Mouse (Mus musculus): Measurements from ENCODE around the gene Spocd1. TPM values are rescaled to one million over a fixed set of nuclear protein-coding genes. Genes with fewer than 3 reads are reported as not detected.
A peak's percentile ranks its signal among the peaks of the same experiment; 100 is the strongest.

The Spocd1 gene
- total RNA-seq, 2 experiments from 2014 or later = 0.08 TPM; not detected in 1

- intact Hi-C loops (cut with DNase I) = no loop called here
These were observed 12.9 kb upstream of the Spocd1 start for GRCm38 (mm10) chr4:129916159-129916558.

DNA sequence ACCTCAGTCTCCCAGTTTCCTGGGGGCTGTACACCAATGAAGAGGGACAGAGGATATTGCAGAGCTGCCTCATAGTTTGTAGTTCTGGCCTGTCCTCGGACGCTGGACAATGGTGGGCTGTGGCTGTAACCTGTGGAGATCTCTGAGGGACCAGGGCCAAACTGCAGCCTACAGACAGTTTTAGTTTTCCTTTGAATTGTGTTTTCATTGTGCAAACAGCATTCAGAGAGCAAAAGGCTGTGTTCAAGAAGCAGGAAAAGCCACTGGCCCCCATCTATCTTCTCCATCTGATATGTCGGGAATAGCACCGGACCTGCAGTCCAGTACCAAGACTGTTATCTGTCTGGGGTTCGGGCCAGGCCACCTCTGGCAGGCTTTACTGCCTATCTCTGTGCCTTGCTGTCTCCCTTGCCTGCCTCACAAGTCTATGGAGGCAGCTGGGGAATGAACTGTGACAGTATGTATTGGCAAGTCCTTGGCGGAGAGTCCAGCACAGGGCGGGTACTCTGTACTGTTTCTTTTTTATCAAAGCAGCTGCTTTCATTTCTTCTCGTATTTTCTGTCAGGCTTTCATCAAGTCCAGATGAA, 11.9 kb upstream of the Spocd1 start:
- no peak for DNase-seq (ENCODE audit: low spot score)
- intact Hi-C loops (cut with DNase I) = no loop called here

More at GRCm38 (mm10) chr4:129916159-129916558, 12.9 kb upstream of the Spocd1 start:
- DNase-seq (ENCODE audit: low spot score) = no peak

DNA sequence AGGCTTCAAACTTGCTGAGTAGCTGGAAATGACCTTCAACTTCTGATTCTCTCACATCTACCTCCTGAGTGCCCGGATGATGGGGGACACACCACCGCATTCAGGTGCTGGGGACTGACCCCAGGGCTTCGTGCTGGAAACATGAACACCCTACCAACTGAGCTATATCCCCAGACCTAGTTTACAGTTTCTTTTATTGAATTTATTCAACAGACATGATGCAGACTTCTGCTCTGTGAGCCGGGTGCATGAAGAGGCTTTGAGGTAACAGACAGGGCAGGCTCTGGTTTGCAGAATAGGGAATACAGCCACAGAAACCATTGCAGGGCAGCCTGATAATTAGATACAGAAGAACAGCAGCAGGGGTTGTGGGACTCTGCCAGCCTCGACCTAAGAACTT, 10.6 kb upstream of the Spocd1 start:
- intact Hi-C loops (cut with DNase I) = no loop called here
- DNase-seq (ENCODE audit: low spot score) = no peak

- intact Hi-C loops (cut with DNase I) = no loop called here
- DNase-seq (ENCODE audit: low spot score) = no peak
These were observed 10.1 kb upstream of the Spocd1 start for GRCm38 (mm10) chr4:129918901-129919300.

DNA sequence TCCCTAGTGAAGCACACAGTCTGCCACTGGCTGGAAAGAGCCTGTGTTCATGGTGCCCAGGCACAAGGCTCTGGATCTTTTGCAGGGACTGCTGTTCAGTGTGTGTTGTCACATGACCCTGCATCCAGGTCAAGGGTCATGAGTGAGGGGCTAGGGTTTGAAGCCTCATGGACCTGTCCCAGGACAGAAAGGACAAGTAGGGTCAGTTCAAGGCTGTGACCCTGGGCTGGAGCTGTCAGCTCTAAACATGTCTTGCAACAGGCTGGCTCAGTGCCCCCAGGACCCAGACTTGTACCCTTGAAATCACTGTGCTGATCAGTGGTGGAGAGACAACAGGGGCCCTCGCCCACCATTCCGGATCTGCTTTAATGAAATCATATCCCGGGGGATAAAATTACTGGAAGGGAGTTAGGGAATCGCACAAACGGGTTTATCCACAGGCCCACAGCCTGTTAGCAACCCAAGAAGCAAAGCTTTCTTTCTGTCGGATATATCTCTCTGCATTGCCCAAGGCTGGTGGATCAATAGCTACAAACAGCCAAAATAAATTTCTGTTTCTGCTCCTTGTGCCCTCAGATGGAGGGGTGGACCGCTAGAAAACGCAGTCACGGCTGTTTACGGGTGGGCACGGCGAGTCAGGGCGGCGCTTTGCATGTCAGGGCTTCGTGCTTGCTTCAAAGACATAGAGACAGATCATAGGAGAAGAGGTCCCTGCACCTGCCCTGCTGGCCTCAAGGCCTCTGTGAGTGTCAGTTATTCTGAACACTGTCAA, 8.3 kb upstream of the Spocd1 start:
- intact Hi-C loops (cut with DNase I) = no loop called here
- DNase-seq (ENCODE audit: low spot score) = no peak

- no peak for DNase-seq (ENCODE audit: low spot score)
- intact Hi-C loops (cut with DNase I) = no loop called here
These were observed 7.8 kb upstream of the Spocd1 start for GRCm38 (mm10) chr4:129921314-129921587.

DNA sequence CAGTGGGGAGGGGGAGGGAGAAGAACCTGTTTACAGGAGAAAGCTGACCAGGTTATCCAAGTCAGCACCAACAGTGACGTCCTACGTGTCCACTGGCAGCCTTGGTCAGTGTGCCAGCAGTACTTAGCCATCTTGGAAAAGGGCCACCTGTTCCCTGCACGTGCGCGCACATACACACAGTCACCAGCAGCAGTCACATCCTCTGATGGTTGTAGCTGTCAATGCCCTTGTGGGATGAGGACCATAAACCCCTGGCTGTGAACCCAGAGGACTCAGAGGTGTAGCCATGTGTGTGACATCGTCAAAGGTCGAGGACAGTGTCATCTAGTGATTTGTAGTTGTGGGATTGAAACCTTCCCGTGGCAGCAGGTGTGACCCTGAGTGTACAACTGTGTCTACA, 4.9 kb upstream of the Spocd1 start:
- DNase-seq (ENCODE audit: low spot score) = no peak
- intact Hi-C loops (cut with DNase I) = no loop called here

DNA sequence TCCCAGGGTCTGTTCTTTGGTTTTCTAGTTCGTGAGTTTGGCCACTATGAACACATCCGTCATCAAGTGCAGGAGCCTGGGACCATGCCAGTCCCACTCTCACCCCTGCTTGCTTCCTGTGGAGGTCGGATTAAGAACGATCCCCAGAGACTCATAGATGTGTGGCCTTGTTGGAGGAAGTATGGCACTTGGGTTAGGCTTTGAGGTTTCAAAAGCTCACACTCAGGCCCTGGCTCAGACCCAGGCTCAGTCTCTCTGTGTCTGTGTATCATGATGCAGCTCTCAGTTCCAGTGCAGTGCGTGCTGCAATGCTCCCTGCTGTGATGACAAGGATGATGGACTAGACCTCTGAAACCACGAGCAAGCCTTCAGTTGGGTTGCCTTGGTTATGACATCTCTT, 4.4 kb upstream of the Spocd1 start:
- intact Hi-C loops (cut with DNase I) = loop anchor here (5.0 kb wide), 2 partner anchors 42 to 72 kb away; no protein-coding TSS in a partner anchor
- DNase-seq (ENCODE audit: low spot score) = no peak

- intact Hi-C loops (cut with DNase I) = loop anchor here (5.0 kb wide), 2 partner anchors 44 to 74 kb away; no protein-coding TSS in a partner anchor
- DNase-seq (ENCODE audit: low spot score) = no peak
These were observed 2.5 kb upstream of the Spocd1 start for GRCm38 (mm10) chr4:129926544-129926943.

- intact Hi-C loops (cut with DNase I) = loop anchor here (5.0 kb wide), 2 partner anchors 45 to 75 kb away; no protein-coding TSS in a partner anchor
- no peak for DNase-seq (ENCODE audit: low spot score)
These were observed 2.0 kb upstream of the Spocd1 start for GRCm38 (mm10) chr4:129927091-129927490.

- DNase-seq (ENCODE audit: low spot score) = peak; percentile 54
- intact Hi-C loops (cut with DNase I) = loop anchor here (1.0 to 5.0 kb wide), 3 partner anchors 46 to 227 kb away; no protein-coding TSS in a partner anchor
These were observed 811 bp upstream of the Spocd1 start for GRCm38 (mm10) chr4:129928124-129928751.

- intact Hi-C loops (cut with DNase I) = no loop called here
- DNase-seq (ENCODE audit: low spot score) = no peak
These were observed 4.6 kb downstream of the Spocd1 start for GRCm38 (mm10) chr4:129933696-129934095.

- intact Hi-C loops (cut with DNase I) = no loop called here
- DNase-seq (ENCODE audit: low spot score) = no peak
These were observed 5.3 kb downstream of the Spocd1 start for GRCm38 (mm10) chr4:129934177-129934855.

DNA sequence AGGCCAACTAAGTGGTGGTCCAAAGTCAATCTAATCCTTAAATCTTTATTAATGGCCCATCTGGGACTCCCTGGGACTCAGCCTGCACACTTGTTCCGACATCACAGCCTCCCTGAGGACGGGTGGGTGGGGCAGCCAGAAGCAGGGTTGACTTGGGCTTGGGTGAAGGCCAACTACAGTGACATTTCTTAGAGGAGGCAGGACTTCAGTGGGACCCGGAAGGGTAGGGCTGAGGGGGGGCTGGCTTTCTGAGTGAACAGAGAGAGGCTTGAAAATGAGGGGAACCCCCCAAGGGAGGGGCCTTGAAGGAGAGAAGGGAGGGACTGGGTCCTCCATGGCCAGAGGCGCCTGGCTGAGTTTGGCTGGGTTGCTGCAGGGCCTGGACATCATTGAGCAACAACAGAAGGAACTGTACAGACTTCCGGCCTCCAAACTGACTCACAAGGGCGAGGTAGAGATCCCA, 22.3 kb downstream of the Spocd1 start:
- intact Hi-C loops (cut with DNase I) = no loop called here
- peak; percentile 54 for DNase-seq (ENCODE audit: low spot score)

DNA sequence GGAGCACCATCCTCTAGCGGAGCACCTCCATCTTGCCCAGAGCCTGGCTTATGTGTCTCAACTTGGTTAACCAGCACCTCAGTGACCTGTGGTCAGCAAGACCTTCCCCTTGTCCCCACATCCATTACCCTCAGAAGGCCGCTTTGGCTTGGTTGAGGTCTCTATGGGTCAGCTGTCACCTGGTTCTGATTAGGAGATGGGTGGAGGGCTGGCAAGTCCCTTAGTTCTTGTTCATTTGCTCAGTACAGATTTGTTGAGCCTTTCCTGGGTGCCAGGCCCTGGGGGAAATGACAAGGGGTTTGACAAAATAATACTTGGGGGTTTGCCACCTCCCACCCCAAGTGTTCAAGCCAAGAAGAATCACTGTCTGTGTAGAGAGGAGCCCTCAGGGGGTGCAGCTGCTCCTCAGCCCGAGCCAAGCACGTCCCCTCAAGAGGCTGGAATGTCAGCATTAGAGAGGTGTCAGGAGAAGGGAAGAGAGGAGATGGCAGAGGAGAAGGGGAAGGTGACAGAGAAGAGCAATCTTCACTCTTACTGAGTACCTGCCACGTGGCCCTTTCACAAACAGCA, 23.3 kb downstream of the Spocd1 start:
- intact Hi-C loops (cut with DNase I) = no loop called here

DNA sequence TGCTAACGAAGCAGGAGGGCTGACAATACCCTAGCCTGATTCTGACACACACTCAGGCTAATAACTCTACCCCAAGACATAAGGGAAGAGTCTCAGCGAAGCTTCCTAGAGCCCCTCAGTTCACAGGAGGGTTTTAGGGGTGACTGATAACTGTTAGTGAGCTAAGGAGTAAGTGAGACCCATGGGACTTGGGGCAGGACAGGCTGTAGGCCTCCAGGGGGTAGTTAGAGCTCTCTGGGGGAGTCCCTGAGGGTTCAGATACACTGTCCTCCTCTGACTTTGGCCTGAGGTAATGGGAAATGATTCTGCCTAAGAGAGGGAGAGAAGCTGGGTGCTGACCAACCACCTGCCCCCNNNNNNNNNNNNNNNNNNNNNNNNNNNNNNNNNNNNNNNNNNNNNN, 25.5 kb downstream of the Spocd1 start:
- intact Hi-C loops (cut with DNase I) = no loop called here
- DNase-seq (ENCODE audit: low spot score) = no peak

More for the DNA sequence above, 23.3 kb downstream of the Spocd1 start:
- DNase-seq (ENCODE audit: low spot score) = no peak

DNA sequence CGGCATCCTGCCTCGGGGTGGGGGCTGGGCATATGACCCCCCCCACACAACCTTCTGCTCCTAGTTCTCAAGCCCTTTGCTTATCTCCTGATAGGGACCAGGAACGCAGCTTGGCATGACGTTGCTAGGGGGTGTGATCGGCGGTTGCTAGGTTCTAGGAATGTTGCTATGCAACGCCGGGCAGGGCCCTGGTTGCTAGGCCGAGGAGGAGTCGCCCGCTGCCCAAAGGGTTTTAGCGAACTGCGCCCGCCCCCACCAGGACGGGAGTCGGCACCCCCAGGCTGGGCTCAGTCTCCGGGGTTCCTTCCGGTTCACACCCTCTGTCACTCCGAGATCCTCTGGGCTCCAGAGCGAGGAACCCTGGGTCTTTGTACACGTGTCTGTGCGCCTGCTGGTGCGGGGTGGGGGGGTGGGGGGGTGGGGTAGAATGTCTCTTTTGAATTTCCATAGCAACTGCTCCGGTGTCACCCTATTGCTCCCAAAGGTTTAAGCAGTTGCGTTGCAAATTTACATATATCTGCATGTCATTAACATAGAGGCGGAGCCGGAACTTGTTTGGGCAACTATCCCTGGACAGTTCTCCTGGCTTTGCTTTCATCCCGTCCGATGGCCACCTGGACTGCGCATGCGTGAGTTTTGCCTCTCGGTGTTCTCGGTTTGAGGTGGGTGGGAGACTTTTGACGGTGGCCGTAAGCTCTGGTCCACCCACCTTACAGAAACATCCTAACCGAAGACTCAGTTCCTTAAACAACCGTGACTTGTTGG, 31.3 kb downstream of the Spocd1 start:
- intact Hi-C loops (cut with DNase I) = no loop called here
- peak; percentile 26 for DNase-seq (ENCODE audit: low spot score)

DNA sequence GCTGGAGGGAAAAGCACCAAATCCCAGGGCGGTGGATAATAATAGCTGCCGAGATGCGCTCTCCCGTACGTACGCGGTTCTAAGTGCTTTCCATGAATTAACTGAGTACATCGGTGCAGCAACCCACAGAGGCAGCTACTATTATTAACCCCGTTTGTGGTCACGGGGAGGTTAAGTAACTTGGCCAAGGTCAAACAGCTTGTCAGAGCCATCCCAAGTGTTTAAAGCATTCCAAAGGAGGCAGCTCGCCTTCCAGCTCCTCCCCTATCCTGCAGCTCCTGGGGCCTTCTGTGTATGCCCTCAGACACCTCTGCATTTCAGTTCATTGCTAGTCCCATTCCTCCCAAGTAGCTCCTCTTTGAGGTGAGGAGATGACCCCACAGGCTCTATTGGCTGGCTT, 36.2 kb downstream of the Spocd1 start:
- intact Hi-C loops (cut with DNase I) = no loop called here
- no peak for DNase-seq (ENCODE audit: low spot score)

- intact Hi-C loops (cut with DNase I) = no loop called here
These were observed 37.2 kb downstream of the Spocd1 start for GRCm38 (mm10) chr4:129966201-129966600.

More at GRCm38 (mm10) chr4:129966201-129966600, 37.2 kb downstream of the Spocd1 start:
- DNase-seq (ENCODE audit: low spot score) = no peak
